Mouse (Mus musculus): ENCODE measurements around the gene Plekho2.

GRCm38 (mm10) chr9:65548311-65548710 is 31.5 kb downstream of the Plekho2 start:
- no peak for TF ChIP-seq RAD21 (IDR thresholded peaks at IDR 0.05; ENCODE audit: low read depth, low read length)
- TF ChIP-seq CHD2 (IDR thresholded peaks at IDR 0.05; ENCODE audit: low read length) = no peak
- TF ChIP-seq ZKSCAN1 (IDR thresholded peaks at IDR 0.05; ENCODE audit: borderline replicate concordance, low read depth, low read length) = no peak
- no peak for TF ChIP-seq IRF4 (IDR thresholded peaks at IDR 0.05; ENCODE audit: low read depth, low read length)
- no peak for TF ChIP-seq NELFE (IDR thresholded peaks at IDR 0.05; ENCODE audit: low read depth, low read length)
- TF ChIP-seq MAFK (IDR thresholded peaks at IDR 0.05; ENCODE audit: insufficient replicate concordance, low read length) = no peak
- TF ChIP-seq CTCF (conservative IDR thresholded peaks at IDR 0.05 in 1 of 2, IDR thresholded peaks at IDR 0.05 in 1 of 2; ENCODE audit: low read depth in 2 of 2, low read length in 2 of 2) = no peak
- no peak for TF ChIP-seq CHD1 (IDR thresholded peaks at IDR 0.05; ENCODE audit: low read depth, low read length)
- no peak for TF ChIP-seq MAX (IDR thresholded peaks at IDR 0.05; ENCODE audit: low read length)
- TF ChIP-seq POLR2A (IDR thresholded peaks at IDR 0.05; ENCODE audit: low read depth, low read length) = no peak
- TF ChIP-seq ETS1 (conservative IDR thresholded peaks at IDR 0.05; ENCODE audit: low read depth, low read length) = no peak
- TF ChIP-seq EP300 (IDR thresholded peaks at IDR 0.05; ENCODE audit: low read length) = no peak
- no peak for TF ChIP-seq MEF2A (IDR thresholded peaks at IDR 0.05; ENCODE audit: borderline replicate concordance, low read depth, low read length)
